Mouse (Mus musculus) liver, postnatal 0 days (tissue): ENCODE data around the gene Xylt1.

Experiments used
- CTCF ChIP-seq: sonication (generic); IDR thresholded peaks from 2 replicates; pipeline ENCODE4 v1.5.1; 2016; ENCODE audit warnings: antibody characterized with exemption, low read depth
- EP300 ChIP-seq: IDR thresholded peaks from 2 replicates; pipeline ENCODE4 v1.6.1; 2016; ENCODE audit warnings: antibody characterized with exemption, low read depth, mild to moderate bottlenecking

GRCm38 (mm10) chr7:117610439-117610838, 229.7 kb downstream of the Xylt1 start:
- TF ChIP-seq CTCF (no peak), EP300 (no peak)
